ENCODE assay signal across 1 mouse cellular context in the genomic region with DNA sequence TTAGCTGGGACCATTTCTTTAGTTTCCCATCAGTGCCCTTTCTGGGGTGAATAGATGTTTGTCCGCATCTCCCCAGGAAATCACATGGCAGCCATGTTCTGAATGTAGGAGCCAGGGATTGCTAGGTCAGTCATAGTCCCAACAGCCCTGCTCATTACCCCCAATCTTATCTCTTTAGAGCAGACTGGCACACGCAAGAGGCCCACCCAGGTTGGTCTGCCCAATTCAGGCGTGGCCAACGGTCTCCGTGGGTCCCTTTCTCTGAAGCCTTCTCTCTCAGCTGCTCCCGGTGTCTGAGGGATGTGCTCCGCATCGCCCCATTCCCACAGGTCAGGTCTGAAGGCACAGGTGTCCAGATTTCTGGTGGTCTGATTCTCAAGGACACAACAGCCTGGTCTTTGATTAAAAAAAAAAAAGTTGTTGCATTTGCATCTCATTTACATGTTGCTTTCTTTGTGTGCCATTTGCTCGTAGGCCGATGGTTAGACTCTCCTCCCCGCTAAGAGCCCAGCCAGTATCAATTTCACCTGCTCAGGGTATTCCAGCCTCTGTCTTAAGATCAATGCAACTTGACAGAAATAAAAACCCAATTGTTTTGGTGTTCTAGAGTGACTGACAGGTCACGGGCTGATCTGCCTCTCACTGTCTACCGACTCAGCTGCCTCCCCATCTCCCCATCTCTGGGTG.
A peak's percentile ranks its signal among the peaks of the same experiment; 100 is the strongest.
TF ChIP-seq lines count a peak whose summit lies in the region.

No protein-coding gene starts in this region.

TF ChIP-seq in MEL, 35 proteins besides CTCF, POLR2A, EP300 and RAD21:
- TF ChIP-seq MYC (IDR thresholded peaks at IDR 0.05; ENCODE audit: low read depth, low read length) (peak; percentile 60; the same call in 1 of the 2 replicates), POLR2AphosphoS5 (IDR thresholded peaks at IDR 0.05; ENCODE audit: borderline replicate concordance, low read depth, low read length) (no peak), BHLHE40 (IDR thresholded peaks at IDR 0.05; ENCODE audit: borderline replicate concordance, low read depth, low read length) (no peak), SIN3A (IDR thresholded peaks at IDR 0.05; ENCODE audit: low read length) (peak; percentile 61), MYB (IDR thresholded peaks at IDR 0.05; ENCODE audit: low read depth, low read length) (peak; percentile 77), ETS1 (IDR thresholded peaks at IDR 0.05; ENCODE audit: low read depth, low read length) (peak; percentile 57; the same call in 1 of the 2 replicates), ZKSCAN1 (IDR thresholded peaks at IDR 0.05; ENCODE audit: low read depth, low read length) (no peak), MAX (IDR thresholded peaks at IDR 0.05; ENCODE audit: low read length) (0 out of 2 replicates have a peak, but pooled peaks have one; percentile 38), TCF12 (IDR thresholded peaks at IDR 0.05; ENCODE audit: low read depth, low read length) (peak; percentile 83), MXI1 (IDR thresholded peaks at IDR 0.05; ENCODE audit: low read depth, low read length) (peak; percentile 65; the same call in 1 of the 2 replicates), ZC3H11A (IDR thresholded peaks at IDR 0.05; ENCODE audit: low read depth, low read length) (no peak), ZMIZ1 (IDR thresholded peaks at IDR 0.05; ENCODE audit: low read depth, low read length) (no peak), ZNF384 (IDR thresholded peaks at IDR 0.05; ENCODE audit: low read depth, low read length) (peak; percentile 84), GATA1 (IDR thresholded peaks at IDR 0.05; ENCODE audit: low read depth, low read length) (peak; percentile 79), TAL1 (IDR thresholded peaks at IDR 0.05; ENCODE audit: low read length) (peak; percentile 86)
